Mouse (Mus musculus): ENCODE data around the gene Bcl11b. TPM values are rescaled to one million over a fixed set of nuclear protein-coding genes. Genes with fewer than 3 reads are reported as not detected.

Gene Bcl11b
- total and polyA plus RNA-seq, 2 experiments from 2014 or later = 18.9 to 56.8 TPM

DNA sequence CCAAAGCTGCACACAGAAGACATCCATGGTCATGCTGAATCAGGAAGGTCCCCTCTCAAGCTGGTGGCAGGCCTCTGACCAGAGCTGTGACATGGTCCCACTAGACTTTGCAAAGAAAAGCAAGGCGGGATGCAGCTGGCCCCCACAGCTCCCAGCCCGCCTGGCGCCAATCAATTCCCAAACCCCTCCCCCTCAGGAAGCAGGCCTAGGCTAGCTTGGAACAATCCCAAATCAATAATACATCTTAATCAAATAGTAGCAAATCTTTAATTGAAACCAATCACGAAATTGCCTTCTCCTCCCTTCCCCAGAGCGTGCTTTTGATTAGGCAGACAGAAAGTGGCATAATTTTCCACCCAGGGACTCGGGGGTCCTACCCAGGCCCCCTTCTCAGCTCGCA, 113.1 kb downstream of the Bcl11b start:
- no peak for ATAC-seq (ENCODE audit: low FRiP score)
- no peak overlapping the region for H3K4me3 ChIP-seq (ENCODE audit: low read depth, low read length)
- no peak for TF ChIP-seq CTCF (IDR thresholded peaks at IDR 0.05)
- H3K9ac ChIP-seq (replicated peaks; ENCODE audit: low read length, poor library complexity, severe bottlenecking) = no peak overlapping the region
- H3K27ac ChIP-seq (ENCODE audit: low read depth, low read length) = no peak overlapping the region
- no peaks in the 10 kb centered on the region for H3K4me1 ChIP-seq (ENCODE audit: insufficient read depth, low read length)
- H3K27me3 ChIP-seq (ENCODE audit: insufficient read depth, low read length) = no peaks in the 10 kb centered on the region
- no peak overlapping the region for H3K4me2 ChIP-seq (ENCODE audit: low read depth, low read length, poor library complexity, severe bottlenecking)
- H3K36me3 ChIP-seq (ENCODE audit: insufficient read depth, low read length) = no peaks in the 10 kb centered on the region
- H3K9me3 ChIP-seq (ENCODE audit: low read length) = no peaks in the 10 kb centered on the region
- no peak for DNase-seq (ENCODE audit: low spot score)
- 79% methylated on average over 7 of the region's 7 CpGs for WGBS

DNA sequence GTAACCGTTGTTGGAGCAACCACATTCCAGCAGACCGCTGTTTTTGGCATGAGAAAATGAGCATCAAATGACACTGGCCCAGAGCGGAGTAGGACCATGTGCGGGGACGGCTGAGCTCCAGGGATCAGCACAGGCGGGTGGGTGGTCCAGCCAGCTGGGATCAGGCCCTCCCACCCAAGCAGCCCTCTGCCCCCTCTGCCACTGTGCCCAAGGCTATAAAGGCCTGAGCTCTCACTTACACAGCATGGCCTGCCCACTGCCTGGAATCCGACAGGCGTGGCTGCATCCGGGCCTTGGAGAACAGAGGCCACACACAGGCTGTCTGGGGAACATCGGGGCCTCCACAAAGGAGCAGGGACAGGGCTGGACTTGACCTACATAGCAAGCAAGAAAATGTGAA, 113.6 kb downstream of the Bcl11b start:
- Histone ChIP-seq H3K9ac (replicated peaks; ENCODE audit: low read length, poor library complexity, severe bottlenecking) (no peak overlapping the region), H3K27ac (ENCODE audit: low read depth, low read length) (no peak overlapping the region), H3K4me3 (ENCODE audit: low read depth, low read length) (no peak overlapping the region), H3K27me3 (ENCODE audit: insufficient read depth, low read length) (no peaks in the 10 kb centered on the region), H3K36me3 (ENCODE audit: insufficient read depth, low read length) (no peaks in the 10 kb centered on the region), H3K4me2 (ENCODE audit: low read depth, low read length, poor library complexity, severe bottlenecking) (no peak overlapping the region), H3K9me3 (ENCODE audit: low read length) (no peaks in the 10 kb centered on the region), H3K4me1 (ENCODE audit: insufficient read depth, low read length) (no peaks in the 10 kb centered on the region)
- TF ChIP-seq CTCF (IDR thresholded peaks at IDR 0.05) = no peak
- 67% methylated on average over 10 of the region's 10 CpGs for WGBS
- DNase-seq (ENCODE audit: low spot score) (no peak), ATAC-seq (ENCODE audit: low FRiP score) (no peak)

DNA sequence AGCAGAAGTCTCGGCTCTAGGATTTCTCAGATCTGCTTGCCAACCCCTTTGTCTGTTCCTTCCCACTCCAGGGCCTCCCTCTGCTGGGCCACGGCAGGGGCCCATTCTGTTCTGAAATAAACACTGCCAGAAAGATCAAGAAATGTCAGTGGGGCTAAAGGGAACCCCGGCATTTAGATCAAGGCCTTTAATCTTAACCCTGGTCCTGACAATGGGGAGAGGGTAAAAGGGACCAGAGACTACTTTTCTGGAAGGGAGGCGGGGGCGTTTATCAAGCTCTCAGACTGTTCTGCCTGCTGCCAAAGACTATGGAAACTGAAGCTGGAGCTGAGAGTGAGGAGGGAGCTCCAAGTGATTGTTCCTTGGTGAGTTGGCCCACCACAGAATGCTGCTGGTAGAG, 114.8 kb downstream of the Bcl11b start:
- no peaks in the 10 kb centered on the region for H3K4me1 ChIP-seq (ENCODE audit: insufficient read depth, low read length)
- H3K4me2 ChIP-seq (ENCODE audit: low read depth, low read length, poor library complexity, severe bottlenecking) = no peak overlapping the region
- H3K36me3 ChIP-seq (ENCODE audit: insufficient read depth, low read length) = no peaks in the 10 kb centered on the region
- no peak for ATAC-seq (ENCODE audit: low FRiP score)
- no peak overlapping the region for H3K9ac ChIP-seq (replicated peaks; ENCODE audit: low read length, poor library complexity, severe bottlenecking)
- TF ChIP-seq CTCF (IDR thresholded peaks at IDR 0.05) = no peak
- no peak overlapping the region for H3K27ac ChIP-seq (ENCODE audit: low read depth, low read length)
- H3K9me3 ChIP-seq (ENCODE audit: low read length) = no peaks in the 10 kb centered on the region
- no peaks in the 10 kb centered on the region for H3K27me3 ChIP-seq (ENCODE audit: insufficient read depth, low read length)
- H3K4me3 ChIP-seq (ENCODE audit: low read depth, low read length) = no peak overlapping the region
- 27% methylated on average over 5 of the region's 5 CpGs for WGBS
- DNase-seq (ENCODE audit: low spot score) = no peak

DNA sequence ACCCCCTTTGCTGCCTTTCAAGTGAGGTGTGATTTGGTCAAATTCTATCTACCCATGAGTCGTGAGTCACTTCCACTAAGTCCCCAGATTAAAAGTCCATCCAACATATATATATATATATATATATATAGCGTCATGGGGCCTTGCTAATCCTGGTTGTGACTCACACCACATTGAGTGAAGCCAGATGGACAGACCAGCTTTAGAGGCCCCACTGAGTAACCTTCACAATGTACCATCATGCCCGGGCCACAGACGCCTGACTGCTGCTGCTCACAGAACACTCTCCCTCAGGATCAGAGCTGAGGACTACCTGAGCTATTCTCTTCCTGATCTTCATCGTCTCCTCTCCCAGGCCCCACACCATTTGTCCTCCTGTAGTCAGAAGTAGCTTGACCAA, 115.4 kb downstream of the Bcl11b start:
- TF ChIP-seq CTCF (IDR thresholded peaks at IDR 0.05) = no peak
- H3K36me3 ChIP-seq (ENCODE audit: insufficient read depth, low read length) = no peaks in the 10 kb centered on the region
- ATAC-seq (ENCODE audit: low FRiP score) = no peak
- 90% methylated on average over 5 of the region's 5 CpGs for WGBS
- no peaks in the 10 kb centered on the region for H3K9me3 ChIP-seq (ENCODE audit: low read length)
- no peak overlapping the region for H3K27ac ChIP-seq (ENCODE audit: low read depth, low read length)
- no peak overlapping the region for H3K4me3 ChIP-seq (ENCODE audit: low read depth, low read length)
- no peaks in the 10 kb centered on the region for H3K4me1 ChIP-seq (ENCODE audit: insufficient read depth, low read length)
- no peak for DNase-seq (ENCODE audit: low spot score)
- H3K9ac ChIP-seq (replicated peaks; ENCODE audit: low read length, poor library complexity, severe bottlenecking) = no peak overlapping the region
- no peak overlapping the region for H3K4me2 ChIP-seq (ENCODE audit: low read depth, low read length, poor library complexity, severe bottlenecking)
- no peaks in the 10 kb centered on the region for H3K27me3 ChIP-seq (ENCODE audit: insufficient read depth, low read length)

DNA sequence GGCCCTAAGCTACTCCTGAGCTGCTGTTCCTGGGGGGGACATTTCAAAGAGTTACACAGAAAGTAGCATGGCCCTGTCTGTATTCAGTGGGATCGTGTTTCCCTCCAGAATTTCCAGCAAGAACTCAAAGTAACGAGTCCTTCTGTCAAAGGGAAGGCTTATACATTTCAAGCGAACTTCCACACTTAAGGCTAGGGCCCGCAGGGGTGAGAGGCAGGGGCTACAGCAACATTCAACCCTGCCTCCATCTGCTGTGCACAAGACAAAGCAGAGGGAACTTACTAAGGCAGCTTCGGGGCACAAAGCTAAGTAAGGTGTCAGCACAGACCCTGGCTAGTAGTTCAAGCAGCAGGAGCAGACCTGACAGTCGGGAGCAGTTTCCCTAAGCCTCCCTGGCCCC, 115.8 kb downstream of the Bcl11b start:
- no peaks in the 10 kb centered on the region for H3K36me3 ChIP-seq (ENCODE audit: insufficient read depth, low read length)
- no peak overlapping the region for H3K27ac ChIP-seq (ENCODE audit: low read depth, low read length)
- no peaks in the 10 kb centered on the region for H3K4me1 ChIP-seq (ENCODE audit: insufficient read depth, low read length)
- no peak overlapping the region for H3K9ac ChIP-seq (replicated peaks; ENCODE audit: low read length, poor library complexity, severe bottlenecking)
- TF ChIP-seq CTCF (IDR thresholded peaks at IDR 0.05) = no peak
- H3K4me2 ChIP-seq (ENCODE audit: low read depth, low read length, poor library complexity, severe bottlenecking) = no peak overlapping the region
- H3K9me3 ChIP-seq (ENCODE audit: low read length) = no peaks in the 10 kb centered on the region
- WGBS = 62% methylated on average over 6 of the region's 6 CpGs
- ATAC-seq (ENCODE audit: low FRiP score) = no peak
- no peak overlapping the region for H3K4me3 ChIP-seq (ENCODE audit: low read depth, low read length)
- no peaks in the 10 kb centered on the region for H3K27me3 ChIP-seq (ENCODE audit: insufficient read depth, low read length)
- DNase-seq (ENCODE audit: low spot score) = no peak

DNA sequence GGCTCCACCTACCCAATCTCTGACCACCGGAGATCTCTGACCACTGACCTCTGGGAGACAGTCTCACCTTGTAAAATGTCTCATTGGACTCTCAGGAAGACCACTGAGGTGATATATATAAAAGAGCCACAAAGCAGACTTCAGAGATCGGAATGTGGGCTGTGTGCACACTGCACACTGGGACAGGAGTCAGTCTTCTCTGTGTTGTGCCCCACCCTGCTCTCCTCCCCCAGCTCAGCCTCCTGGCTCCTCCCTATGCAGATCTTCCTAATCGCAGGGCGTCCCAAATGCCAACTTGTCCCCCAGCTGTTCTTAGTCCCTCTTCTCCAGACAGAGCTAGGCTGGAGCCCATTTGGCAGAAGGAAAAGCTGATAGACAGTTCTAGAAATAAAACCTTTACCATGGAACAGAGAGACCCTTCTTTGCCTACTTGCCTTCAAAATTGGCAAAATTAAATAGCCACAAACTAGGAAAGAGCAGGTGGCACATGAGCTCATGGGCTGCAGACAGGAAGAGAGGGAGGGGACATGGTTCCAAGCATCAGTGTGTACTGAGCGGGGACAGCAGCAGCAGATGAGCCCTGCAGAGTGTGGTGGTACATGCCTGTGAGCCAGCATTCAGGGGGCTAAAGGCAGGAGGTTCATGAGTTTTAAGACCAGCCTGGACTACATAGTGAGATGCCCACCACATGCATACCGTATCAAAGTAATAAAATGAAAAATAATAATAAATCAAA, 118.9 kb downstream of the Bcl11b start:
- H3K4me2 ChIP-seq (ENCODE audit: low read depth, low read length, poor library complexity, severe bottlenecking) = no peak overlapping the region
- ATAC-seq (ENCODE audit: low FRiP score) (no peak), DNase-seq (ENCODE audit: low spot score) (no peak)
- no peaks in the 10 kb centered on the region for H3K27me3 ChIP-seq (ENCODE audit: insufficient read depth, low read length)
- H3K9ac ChIP-seq (replicated peaks; ENCODE audit: low read length, poor library complexity, severe bottlenecking) = no peak overlapping the region
- no peaks in the 10 kb centered on the region for H3K36me3 ChIP-seq (ENCODE audit: insufficient read depth, low read length)
- no peaks in the 10 kb centered on the region for H3K9me3 ChIP-seq (ENCODE audit: low read length)
- no peaks in the 10 kb centered on the region for H3K4me1 ChIP-seq (ENCODE audit: insufficient read depth, low read length)
- TF ChIP-seq CTCF (IDR thresholded peaks at IDR 0.05) = no peak
- no peak overlapping the region for H3K4me3 ChIP-seq (ENCODE audit: low read depth, low read length)
- 59% methylated on average over 6 of the region's 6 CpGs for WGBS
- H3K27ac ChIP-seq (ENCODE audit: low read depth, low read length) = no peak overlapping the region
